Mouse (Mus musculus) embryonic facial prominence, embryonic 14.5 days (tissue): ENCODE measurements around the gene Gm43720. TPM values are rescaled to one million over a fixed set of nuclear protein-coding genes. Genes with fewer than 3 reads are reported as not detected.

Source experiments
- ATAC-seq: fragments of 200-750 bp; cut with Nextera tagmentation; 2 replicates; pipeline ENCODE4 v1.8.0; 2017; ENCODE audit warnings: low read depth, moderate number of reproducible peaks, moderate TSS enrichment
- DNase-seq: peaks from one replicate; pipeline ENCODE4 v3.0.0-alpha.2; 2015; ENCODE audit warnings: low spot score
- H3K27ac ChIP-seq: fragments of 300-500 bp; sonication (generic); replicated peaks from 2 replicates; pipeline ENCODE4 v1.5.1; 2014; ENCODE audit warnings: low read depth, mild to moderate bottlenecking, low read length, moderate library complexity
- H3K27me3 ChIP-seq: fragments of 300-500 bp; sonication (generic); replicated peaks from 2 replicates; pipeline ENCODE4 v1.6.1; 2014; ENCODE audit warnings: low read length; ENCODE audit not compliant: control insufficient read depth, insufficient read depth
- H3K36me3 ChIP-seq: fragments of 300-500 bp; sonication (generic); 2 replicates; pipeline ENCODE4 v1.6.1; 2014; ENCODE audit warnings: low read length, mixed read lengths; ENCODE audit not compliant: control insufficient read depth, insufficient read depth
- H3K4me1 ChIP-seq: fragments of 300-500 bp; sonication (generic); 2 replicates; pipeline ENCODE4 v1.6.1; 2014; ENCODE audit warnings: antibody characterized with exemption, low read length; ENCODE audit not compliant: control insufficient read depth, insufficient read depth
- H3K4me2 ChIP-seq: fragments of 300-500 bp; sonication (generic); 2 replicates; pipeline ENCODE4 v1.6.1; 2014; ENCODE audit warnings: low read depth, mild to moderate bottlenecking, low read length, moderate library complexity, mixed read lengths
- H3K4me3 ChIP-seq: fragments of 300-500 bp; sonication (generic); 2 replicates; pipeline ENCODE4 v1.5.1; 2014; ENCODE audit warnings: low read depth, mild to moderate bottlenecking, low read length
- H3K9ac ChIP-seq: fragments of 300-500 bp; sonication (generic); 2 replicates; pipeline ENCODE4 v1.6.1; 2014; ENCODE audit warnings: low read depth, mild to moderate bottlenecking, low read length, moderate library complexity, mixed read lengths
- H3K9me3 ChIP-seq: fragments of 300-500 bp; sonication (generic); 2 replicates; pipeline ENCODE4 v1.6.1; 2016; ENCODE audit warnings: low read length; ENCODE audit not compliant: control insufficient read depth
- WGBS: fragments of 180-500 bp; shearing (Covaris S2); extraction: QIAGEN DNeasy Blood & Tissue Kit; methylation state at CpG from one replicate; pipeline ENCODE4 v1.1.7; 2014; 5-methylcytosine and 5-hydroxymethylcytosine counted together
- polyA plus RNA-seq: library from polyadenylated mRNA; unstranded; fragments of >200 nt; fragmentation: Nextera tagmentation; extraction: Ambion mirVana; gene quantifications from 2 replicates; pipeline ENCODE4 v1.2.1, GENCODE M21; 2014

Gene Gm43720
- 0.09 and 0.10 TPM in 2 replicates for polyA plus RNA-seq

GRCm38 (mm10) chr5:138279585-138280424, at the start of gene Gm43720, which contains the start of the genes Gpc2 and Stag3:
Gene Gm43720, minus strand, starts transcription at chr5:138279958.
Gene Gpc2, minus strand, starts transcription at chr5:138280005.
Gene Stag3, plus strand, starts transcription at chr5:138280240.
- peaks cover 24% of the 10 kb centered on the region for H3K4me1 ChIP-seq
- H3K36me3 ChIP-seq = peaks cover 21% of the 10 kb centered on the region
- peak within 1 kb of the TSS; percentile 58 for H3K4me3 ChIP-seq
- H3K4me2 ChIP-seq = peak within 1 kb of the TSS; percentile 65
- 0 out of 2 replicates have a peak, but pooled peaks cover 8% of the 10 kb centered on the region for H3K9me3 ChIP-seq
- DNase-seq (peak; percentile 99), ATAC-seq (peak; percentile 99)
- H3K27ac ChIP-seq = peak within 1 kb of the TSS; percentile 35; the same call in 1 of the 2 replicates
- no peaks in the 10 kb centered on the region for H3K27me3 ChIP-seq
- H3K9ac ChIP-seq = peak within 1 kb of the TSS; percentile 73
- WGBS = under 1% methylated on average over 48 of the region's 56 CpGs

- 90% methylated on average over 3 of the region's 3 CpGs for WGBS
- ATAC-seq (no peak), DNase-seq (no peak)
- Histone ChIP-seq H3K9me3 (no peaks in the 10 kb centered on the region), H3K27ac (no peak overlapping the region), H3K36me3 (no peaks in the 10 kb centered on the region; the same call in 1 of the 2 replicates), H3K4me2 (no peak overlapping the region), H3K4me3 (no peak overlapping the region), H3K4me1 (no peaks in the 10 kb centered on the region), H3K27me3 (no peaks in the 10 kb centered on the region), H3K9ac (no peak overlapping the region)
These were observed 33.0 kb upstream of the Gm43720 start for GRCm38 (mm10) chr5:138312795-138313194.

GRCm38 (mm10) chr5:138299613-138300012, 19.9 kb upstream of the Gm43720 start:
- no peak overlapping the region for H3K27ac ChIP-seq
- no peaks in the 10 kb centered on the region for H3K27me3 ChIP-seq
- H3K9ac ChIP-seq = no peak overlapping the region
- no peak for DNase-seq
- H3K9me3 ChIP-seq = no peaks in the 10 kb centered on the region
- no peak for ATAC-seq
- WGBS = 82% methylated on average over 2 of the region's 2 CpGs
- H3K36me3 ChIP-seq = no peaks in the 10 kb centered on the region
- H3K4me3 ChIP-seq = no peak overlapping the region
- no peaks in the 10 kb centered on the region for H3K4me1 ChIP-seq
- H3K4me2 ChIP-seq = no peak overlapping the region

- H3K9me3 ChIP-seq = no peaks in the 10 kb centered on the region
- DNase-seq (no peak), ATAC-seq (no peak)
- H3K27ac ChIP-seq = no peak overlapping the region
- no peaks in the 10 kb centered on the region for H3K27me3 ChIP-seq
- H3K36me3 ChIP-seq = no peaks in the 10 kb centered on the region
- H3K4me2 ChIP-seq = no peak overlapping the region
- no peak overlapping the region for H3K4me3 ChIP-seq
- H3K9ac ChIP-seq = no peak overlapping the region
- no peaks in the 10 kb centered on the region for H3K4me1 ChIP-seq
These were observed 14.4 kb upstream of the Gm43720 start for GRCm38 (mm10) chr5:138294158-138294557.

GRCm38 (mm10) chr5:138291638-138292037, 11.9 kb upstream of the Gm43720 start:
- H3K4me3 ChIP-seq = no peak overlapping the region
- DNase-seq (no peak), ATAC-seq (no peak)
- H3K36me3 ChIP-seq = no peaks in the 10 kb centered on the region
- H3K27me3 ChIP-seq = no peaks in the 10 kb centered on the region
- no peaks in the 10 kb centered on the region for H3K9me3 ChIP-seq
- 83% methylated on average over 1 of the region's 1 CpGs for WGBS
- H3K9ac ChIP-seq = no peak overlapping the region
- no peak overlapping the region for H3K4me2 ChIP-seq
- H3K4me1 ChIP-seq = no peaks in the 10 kb centered on the region
- no peak overlapping the region for H3K27ac ChIP-seq

- 79% methylated on average over 3 of the region's 3 CpGs for WGBS
These were observed 8.1 kb upstream of the Gm43720 start for GRCm38 (mm10) chr5:138287861-138288260.

GRCm38 (mm10) chr5:138283540-138283939, 3.8 kb upstream of the Gm43720 start:
- Histone ChIP-seq H3K9ac (no peak overlapping the region), H3K27ac (no peak overlapping the region), H3K9me3 (0 out of 2 replicates have a peak, but pooled peaks cover 8% of the 10 kb centered on the region), H3K27me3 (no peaks in the 10 kb centered on the region), H3K36me3 (no peaks in the 10 kb centered on the region), H3K4me3 (no peak overlapping the region), H3K4me2 (no peak overlapping the region), H3K4me1 (peaks cover 7% of the 10 kb centered on the region)
- DNase-seq (no peak), ATAC-seq (no peak)
- 64% methylated on average over 1 of the region's 1 CpGs for WGBS

More at GRCm38 (mm10) chr5:138287861-138288260, 8.1 kb upstream of the Gm43720 start:
- H3K27me3 ChIP-seq = no peaks in the 10 kb centered on the region
- DNase-seq (no peak), ATAC-seq (no peak)
- H3K4me3 ChIP-seq = no peak overlapping the region
- H3K9ac ChIP-seq = no peak overlapping the region
- H3K4me1 ChIP-seq = no peaks in the 10 kb centered on the region
- no peaks in the 10 kb centered on the region for H3K36me3 ChIP-seq
- H3K9me3 ChIP-seq = no peaks in the 10 kb centered on the region
- no peak overlapping the region for H3K4me2 ChIP-seq
- no peak overlapping the region for H3K27ac ChIP-seq

GRCm38 (mm10) chr5:138281798-138282197, 2.0 kb upstream of the Gm43720 start:
- H3K27ac ChIP-seq = no peak overlapping the region
- WGBS = 87% methylated on average over 2 of the region's 2 CpGs

More at GRCm38 (mm10) chr5:138281798-138282197, 2.0 kb upstream of the Gm43720 start:
- Histone ChIP-seq H3K27me3 (no peaks in the 10 kb centered on the region), H3K9ac (no peak overlapping the region), H3K4me3 (no peak overlapping the region), H3K36me3 (peaks cover 8% of the 10 kb centered on the region), H3K4me2 (no peak overlapping the region), H3K9me3 (0 out of 2 replicates have a peak, but pooled peaks cover 8% of the 10 kb centered on the region), H3K4me1 (peaks cover 13% of the 10 kb centered on the region)
- no peak for DNase-seq
- ATAC-seq = no peak
